Mouse (Mus musculus) limb, embryonic 10.5 days (tissue): ENCODE results near the gene Zfp507. TPM values are rescaled to one million over a fixed set of nuclear protein-coding genes. Genes with fewer than 3 reads are reported as not detected.

Experiments
- DNase-seq: peaks from one replicate; pipeline ENCODE4 v3.0.0-alpha.2; 2017; ENCODE audit warnings: low spot score
- H3K27ac ChIP-seq: fragments of 300-500 bp; sonication (generic); 2 replicates; pipeline ENCODE4 v1.5.1; 2016; ENCODE audit warnings: mild to moderate bottlenecking
- H3K27me3 ChIP-seq: fragments of 300-500 bp; sonication (generic); 2 replicates; pipeline ENCODE4 v1.6.1; 2016; ENCODE audit warnings: low read depth, mild to moderate bottlenecking; ENCODE audit not compliant: poor library complexity, severe bottlenecking
- H3K36me3 ChIP-seq: fragments of 300-500 bp; sonication (generic); 2 replicates; pipeline ENCODE4 v1.6.1; 2016; ENCODE audit warnings: mild to moderate bottlenecking, moderate library complexity
- H3K4me1 ChIP-seq: fragments of 300-500 bp; sonication (generic); 2 replicates; pipeline ENCODE4 v1.6.1; 2016
- H3K4me3 ChIP-seq: fragments of 300-500 bp; sonication (generic); 2 replicates; pipeline ENCODE4 v1.5.1; 2016; ENCODE audit warnings: mild to moderate bottlenecking, moderate library complexity
- H3K9me3 ChIP-seq: fragments of 300-500 bp; sonication (generic); replicated peaks from 2 replicates; pipeline ENCODE4 v1.6.1; 2016; ENCODE audit warnings: mild to moderate bottlenecking
- WGBS: fragments of 180-500 bp; shearing (Covaris S2); methylation state at CpG from one replicate; pipeline ENCODE4 v1.1.7; 2016; 5-methylcytosine and 5-hydroxymethylcytosine counted together
- polyA plus RNA-seq: library from polyadenylated mRNA; unstranded; fragments of >200 nt; fragmentation: Nextera tagmentation; extraction: Ambion mirVana; gene quantifications from 2 replicates; pipeline ENCODE4 v1.2.1, GENCODE M21; 2016

Zfp507 gene
- polyA plus RNA-seq, 1 experiment from 2014 or later: 23.4 TPM

DNA sequence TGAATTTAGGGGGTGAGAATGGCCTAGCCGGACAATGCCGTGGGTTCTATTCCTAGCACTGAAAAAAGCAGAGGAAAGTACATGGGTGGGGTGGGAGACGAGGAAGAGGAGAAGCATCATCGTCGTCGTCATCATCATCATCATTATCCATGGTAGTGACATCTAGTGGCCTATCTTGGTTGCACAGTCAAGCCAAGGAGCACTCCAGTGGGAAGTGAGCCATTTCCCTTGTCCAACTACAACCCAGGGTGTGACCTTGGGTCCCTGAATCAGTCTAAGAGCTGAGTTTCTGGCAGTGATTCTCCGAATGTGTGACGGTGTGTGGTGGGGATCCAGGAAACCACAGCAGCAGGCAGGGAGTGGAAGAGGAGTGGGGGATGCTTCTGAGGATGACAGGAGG, 7.9 kb upstream of the Zfp507 start:
- H3K9me3 ChIP-seq: no peaks in the 10 kb centered on the region
- no peaks in the 10 kb centered on the region for H3K36me3 ChIP-seq
- H3K27ac ChIP-seq: no peak overlapping the region
- no peaks in the 10 kb centered on the region for H3K4me1 ChIP-seq
- 57% methylated on average over 8 of the region's 8 CpGs for WGBS
- no peak overlapping the region for H3K4me3 ChIP-seq
- H3K27me3 ChIP-seq: no peaks in the 10 kb centered on the region
- no peak for DNase-seq

DNA sequence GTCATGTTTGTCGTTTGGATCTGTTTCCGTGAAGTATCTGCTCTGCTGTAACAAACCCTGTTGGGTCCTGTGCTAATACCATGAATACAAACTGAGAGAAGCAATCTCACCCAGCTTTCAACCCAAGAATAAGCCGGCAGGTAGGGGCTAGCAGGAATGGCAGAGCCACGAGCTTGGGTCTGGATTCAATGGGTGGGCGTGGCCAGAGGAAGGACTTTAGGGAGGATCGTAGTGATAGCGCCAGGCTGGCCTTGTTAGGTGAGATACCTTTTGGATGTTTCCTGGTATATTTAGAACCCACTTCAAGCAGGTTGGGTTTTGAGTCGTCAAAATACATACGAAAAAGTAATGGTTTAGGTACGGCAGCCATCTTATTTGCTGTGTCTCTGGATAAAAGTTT, 1.4 kb upstream of the Zfp507 start:
- no peak for DNase-seq
- H3K27ac ChIP-seq: no peak overlapping the region
- H3K27me3 ChIP-seq: no peaks in the 10 kb centered on the region
- no peaks in the 10 kb centered on the region for H3K9me3 ChIP-seq
- H3K4me3 ChIP-seq: no peak overlapping the region
- WGBS: 78% methylated on average over 10 of the region's 10 CpGs
- H3K36me3 ChIP-seq: peaks cover 21% of the 10 kb centered on the region
- peaks cover 11% of the 10 kb centered on the region for H3K4me1 ChIP-seq

- peaks cover 40% of the 10 kb centered on the region for H3K36me3 ChIP-seq
- 1% methylated on average over 49 of the region's 49 CpGs for WGBS
- peak overlapping the region; percentile 98 for H3K27ac ChIP-seq
- H3K4me3 ChIP-seq: peak overlapping the region; percentile 97
- no peaks in the 10 kb centered on the region for H3K9me3 ChIP-seq
- DNase-seq: no peak
- peaks cover 11% of the 10 kb centered on the region for H3K4me1 ChIP-seq
- no peaks in the 10 kb centered on the region for H3K27me3 ChIP-seq
Observed at GRCm38 (mm10) chr7:35802201-35802905, 450 bp downstream of the Zfp507 start.

DNA sequence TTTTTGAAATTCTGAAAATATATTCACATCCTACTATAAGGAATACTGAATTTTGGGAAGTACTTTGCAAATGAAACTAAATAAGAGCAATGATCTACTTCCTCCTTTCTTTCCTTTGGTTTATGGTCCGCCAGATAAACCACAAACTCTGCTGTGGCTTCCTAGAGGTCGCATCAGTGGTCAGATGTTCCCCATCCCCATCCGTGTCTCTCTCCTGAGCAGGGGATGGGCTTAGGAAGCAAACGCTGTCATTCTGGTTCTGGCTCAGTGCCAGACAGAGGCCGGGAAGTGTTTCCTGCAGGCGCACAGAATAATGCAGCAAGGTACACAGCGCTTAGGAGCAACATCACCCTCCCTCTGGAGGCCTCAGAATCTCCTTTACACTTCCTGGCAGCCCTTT, 6.7 kb downstream of the Zfp507 start:
- H3K4me1 ChIP-seq: peaks cover 8% of the 10 kb centered on the region
- DNase-seq: no peak
- H3K9me3 ChIP-seq: no peaks in the 10 kb centered on the region
- H3K27ac ChIP-seq: no peak overlapping the region
- H3K36me3 ChIP-seq: peaks cover 100% of the 10 kb centered on the region
- no peaks in the 10 kb centered on the region for H3K27me3 ChIP-seq
- H3K4me3 ChIP-seq: no peak overlapping the region
- 88% methylated on average over 7 of the region's 7 CpGs for WGBS

DNA sequence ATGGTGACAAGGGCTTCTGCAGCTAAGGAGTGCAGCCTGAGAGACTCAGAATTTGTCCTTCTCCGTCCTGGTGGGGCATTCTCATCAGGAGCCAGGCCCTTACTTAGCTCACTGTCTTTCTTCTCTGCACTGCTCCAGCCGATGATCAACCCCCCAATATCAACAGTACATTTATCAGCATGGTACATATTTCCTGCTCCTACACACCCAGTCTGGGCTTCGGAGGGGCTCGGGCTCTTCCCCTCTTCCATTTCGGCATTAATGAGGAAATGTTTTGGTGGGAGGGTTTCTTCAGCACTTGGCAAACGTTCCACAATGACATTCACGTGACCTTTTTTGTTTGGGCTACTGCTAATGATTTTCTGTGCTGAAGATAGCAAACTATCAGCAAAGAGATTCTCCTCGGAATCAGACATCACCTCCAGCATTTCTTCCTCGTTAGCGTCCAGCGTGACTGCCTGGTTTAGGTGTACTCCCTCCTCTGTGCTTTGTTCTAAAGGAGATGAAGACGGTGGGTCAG, 8.6 kb downstream of the Zfp507 start:
- 93% methylated on average over 12 of the region's 12 CpGs for WGBS
- no peaks in the 10 kb centered on the region for H3K27me3 ChIP-seq
- H3K9me3 ChIP-seq: no peaks in the 10 kb centered on the region
- peaks cover 100% of the 10 kb centered on the region for H3K36me3 ChIP-seq
- DNase-seq: no peak
- H3K4me1 ChIP-seq: peaks cover 10% of the 10 kb centered on the region
- no peak overlapping the region for H3K4me3 ChIP-seq
- no peak overlapping the region for H3K27ac ChIP-seq

GRCm38 (mm10) chr7:35792150-35792848, 10.5 kb downstream of the Zfp507 start:
- no peak for DNase-seq
- H3K36me3 ChIP-seq: peaks cover 98% of the 10 kb centered on the region

DNA sequence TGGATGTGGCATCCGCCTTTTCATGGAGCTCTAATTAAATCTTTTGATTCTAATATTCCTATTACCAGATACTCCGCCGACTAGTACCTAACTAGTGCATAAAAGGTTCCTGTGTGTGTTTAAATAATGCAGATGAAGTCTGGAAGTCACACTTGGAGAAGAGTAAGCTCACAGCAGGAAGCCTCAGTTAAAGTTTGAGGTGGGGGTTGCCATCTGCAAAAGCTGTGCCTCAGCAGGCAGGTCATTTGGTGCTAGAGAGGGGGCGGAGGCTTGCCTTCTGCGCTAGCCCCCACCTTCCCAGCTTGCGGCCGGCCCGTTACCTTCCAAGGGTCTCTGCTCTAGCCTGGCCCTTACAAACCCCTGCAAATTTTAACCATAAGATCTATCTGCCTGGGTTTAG, 11.9 kb downstream of the Zfp507 start:
- no peaks in the 10 kb centered on the region for H3K9me3 ChIP-seq
- no peak overlapping the region for H3K4me3 ChIP-seq
- H3K27me3 ChIP-seq: no peaks in the 10 kb centered on the region
- H3K27ac ChIP-seq: no peak overlapping the region; the same call in 1 of the 2 replicates
- H3K36me3 ChIP-seq: peaks cover 98% of the 10 kb centered on the region
- DNase-seq: no peak
- H3K4me1 ChIP-seq: peaks cover 10% of the 10 kb centered on the region
- 53% methylated on average over 8 of the region's 8 CpGs for WGBS

More at GRCm38 (mm10) chr7:35792150-35792848, 10.5 kb downstream of the Zfp507 start:
- WGBS: 89% methylated on average over 12 of the region's 12 CpGs
- H3K4me1 ChIP-seq: peaks cover 10% of the 10 kb centered on the region
- H3K4me3 ChIP-seq: no peak overlapping the region
- no peaks in the 10 kb centered on the region for H3K27me3 ChIP-seq
- H3K27ac ChIP-seq: no peak overlapping the region
- H3K9me3 ChIP-seq: no peaks in the 10 kb centered on the region

- Histone ChIP-seq H3K27me3 (no peaks in the 10 kb centered on the region), H3K9me3 (no peaks in the 10 kb centered on the region), H3K4me3 (no peak overlapping the region), H3K4me1 (peaks cover 10% of the 10 kb centered on the region), H3K36me3 (peaks cover 98% of the 10 kb centered on the region), H3K27ac (no peak overlapping the region)
- no peak for DNase-seq
- WGBS: 60% methylated on average over 8 of the region's 8 CpGs
Observed at GRCm38 (mm10) chr7:35790201-35790600, 12.6 kb downstream of the Zfp507 start.

GRCm38 (mm10) chr7:35785579-35785978, 17.2 kb downstream of the Zfp507 start:
- Histone ChIP-seq H3K27me3 (no peaks in the 10 kb centered on the region), H3K36me3 (peaks cover 97% of the 10 kb centered on the region), H3K9me3 (no peaks in the 10 kb centered on the region), H3K27ac (no peak overlapping the region), H3K4me3 (no peak overlapping the region), H3K4me1 (no peaks in the 10 kb centered on the region; the same call in 1 of the 2 replicates)
- 86% methylated on average over 4 of the region's 4 CpGs for WGBS
- DNase-seq: no peak

GRCm38 (mm10) chr7:35782252-35782651, 20.6 kb downstream of the Zfp507 start:
- no peaks in the 10 kb centered on the region for H3K4me1 ChIP-seq
- no peaks in the 10 kb centered on the region for H3K9me3 ChIP-seq
- H3K27ac ChIP-seq: no peak overlapping the region
- H3K4me3 ChIP-seq: no peak overlapping the region
- no peaks in the 10 kb centered on the region for H3K27me3 ChIP-seq
- H3K36me3 ChIP-seq: peaks cover 98% of the 10 kb centered on the region
- no peak for DNase-seq

- Histone ChIP-seq H3K27ac (no peak overlapping the region), H3K27me3 (no peaks in the 10 kb centered on the region), H3K9me3 (no peaks in the 10 kb centered on the region), H3K4me3 (no peak overlapping the region), H3K4me1 (no peaks in the 10 kb centered on the region), H3K36me3 (peaks cover 75% of the 10 kb centered on the region)
- no peak for DNase-seq
- 95% methylated on average over 12 of the region's 12 CpGs for WGBS
Observed at GRCm38 (mm10) chr7:35774127-35774526, 28.7 kb downstream of the Zfp507 start.

- DNase-seq: no peak
- no peaks in the 10 kb centered on the region for H3K4me1 ChIP-seq
- H3K4me3 ChIP-seq: no peak overlapping the region
- 92% methylated on average over 8 of the region's 8 CpGs for WGBS
- peaks cover 57% of the 10 kb centered on the region for H3K36me3 ChIP-seq
- no peaks in the 10 kb centered on the region for H3K27me3 ChIP-seq
- H3K27ac ChIP-seq: no peak overlapping the region
- no peaks in the 10 kb centered on the region for H3K9me3 ChIP-seq
Observed at GRCm38 (mm10) chr7:35772347-35772746, 30.5 kb downstream of the Zfp507 start.

- Histone ChIP-seq H3K27ac (no peak overlapping the region), H3K36me3 (peaks cover 46% of the 10 kb centered on the region), H3K4me3 (no peak overlapping the region), H3K4me1 (no peaks in the 10 kb centered on the region), H3K27me3 (no peaks in the 10 kb centered on the region), H3K9me3 (no peaks in the 10 kb centered on the region)
- no peak for DNase-seq
Observed at GRCm38 (mm10) chr7:35771106-35771505, 31.7 kb downstream of the Zfp507 start.
